Mouse (Mus musculus) 416B (cell line): ENCODE measurements around the gene Snn.

ENCODE experiments used
- DNase-seq: peaks from one replicate; pipeline ENCODE4 v3.0.0; 2011; ENCODE audit warnings: low read depth

The Snn gene

GRCm38 (mm10) chr16:11084181-11084580, 23.4 kb downstream of the Snn start:
- DNase-seq = no peak

DNA sequence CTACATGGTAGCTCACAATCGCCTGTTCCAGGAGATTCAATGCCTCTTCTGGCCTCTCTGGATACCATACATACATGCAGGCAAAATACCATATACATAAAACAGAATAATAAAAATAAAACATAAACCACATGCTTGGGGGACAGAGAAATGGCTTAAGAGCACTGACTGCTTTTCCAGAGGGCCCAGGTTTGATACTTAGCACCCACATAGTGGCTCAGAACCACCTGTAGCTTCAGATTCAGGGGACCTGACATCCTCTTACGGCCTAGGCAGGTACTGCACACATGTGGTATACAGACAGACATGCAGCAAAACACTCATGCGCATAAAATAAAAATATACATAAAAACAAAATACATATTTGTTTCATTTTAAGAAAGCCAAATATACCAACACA, 25.6 kb downstream of the Snn start:
- DNase-seq = no peak

GRCm38 (mm10) chr16:11086856-11087588, 26.3 kb downstream of the Snn start:
- no peak for DNase-seq

- DNase-seq = no peak
Measured at GRCm38 (mm10) chr16:11090836-11091570, 30.3 kb downstream of the Snn start.

GRCm38 (mm10) chr16:11092061-11092460, 31.3 kb downstream of the Snn start:
- DNase-seq = no peak

DNA sequence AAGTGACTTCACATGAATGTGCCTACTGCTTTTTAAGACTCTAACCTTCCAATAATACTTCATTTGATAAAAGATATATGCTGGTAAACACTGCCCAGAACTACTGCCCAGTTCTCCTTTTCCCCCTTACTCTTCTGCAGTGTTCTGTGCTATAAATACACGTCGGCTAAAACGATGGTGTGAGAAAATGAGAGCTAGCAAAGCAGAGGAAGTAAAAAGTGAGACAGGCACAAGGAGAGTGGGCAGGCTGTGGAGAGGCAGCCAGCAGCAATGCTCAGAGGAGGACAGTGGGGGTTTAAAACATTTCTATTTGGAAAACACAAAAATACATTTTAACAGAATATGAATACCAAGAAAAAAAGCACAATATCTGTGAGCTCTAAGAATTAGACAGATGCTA, 31.8 kb downstream of the Snn start:
- no peak for DNase-seq

GRCm38 (mm10) chr16:11093717-11094386, 33.1 kb downstream of the Snn start:
- DNase-seq = no peak

DNA sequence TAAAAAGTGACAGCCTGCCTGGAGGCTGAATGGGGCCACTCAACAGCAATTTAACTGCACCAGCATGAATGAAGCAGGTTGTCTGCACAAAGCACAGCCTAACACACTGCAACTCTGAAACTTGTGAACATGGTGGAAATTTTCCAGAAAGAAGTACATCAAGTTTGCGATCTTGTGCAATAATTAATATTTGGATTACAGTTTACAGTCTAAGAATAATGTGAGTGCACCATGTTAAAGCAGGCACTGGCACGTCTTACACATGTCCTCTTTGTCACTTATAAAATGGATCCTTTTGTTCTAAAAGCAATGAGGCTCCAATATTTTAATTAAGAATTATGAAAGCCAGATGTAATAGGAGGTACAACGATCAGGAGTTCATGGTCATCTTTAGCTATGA, 36.6 kb downstream of the Snn start:
- DNase-seq = no peak

GRCm38 (mm10) chr16:11104905-11105304, 44.2 kb downstream of the Snn start:
- no peak for DNase-seq

DNA sequence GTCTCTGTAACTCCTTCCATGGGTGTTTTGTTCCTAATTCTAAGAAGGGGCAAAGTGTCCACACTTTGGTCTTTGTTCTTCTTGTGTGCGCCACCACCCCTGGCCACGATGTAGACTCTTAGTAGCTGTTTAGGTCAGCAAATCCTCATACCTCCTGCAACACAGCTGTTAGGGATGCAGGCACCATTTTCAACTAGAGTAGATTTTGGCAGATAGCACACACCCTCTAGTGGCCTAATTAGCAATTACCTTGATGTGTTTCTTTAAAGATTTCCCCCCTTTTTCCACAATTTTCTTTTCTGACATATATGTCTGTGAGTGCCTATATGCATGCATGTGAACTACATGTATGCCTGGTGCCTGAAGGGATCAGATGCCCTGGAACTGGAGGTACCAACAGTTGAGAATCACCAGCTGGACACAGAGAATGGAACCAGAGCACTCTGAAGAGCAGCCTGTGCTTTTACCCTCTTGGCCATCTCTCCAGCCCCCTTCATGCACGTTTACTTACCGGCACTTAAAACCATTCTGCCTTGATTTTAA, 48.5 kb downstream of the Snn start:
- DNase-seq = peak; percentile 52

- DNase-seq = no peak
Measured at GRCm38 (mm10) chr16:11122625-11123024, 61.9 kb downstream of the Snn start.

- DNase-seq = no peak
Measured at GRCm38 (mm10) chr16:11124110-11124509, 63.4 kb downstream of the Snn start.
